Mouse (Mus musculus): ENCODE data around the gene Yeats2.

GRCm38 (mm10) chr16:20238646-20239045 is 97.8 kb downstream of the Yeats2 start:
- TF ChIP-seq POLR2A (IDR thresholded peaks at IDR 0.05; ENCODE audit: insufficient read depth, low read depth, low read length) (no peak), CTCF (IDR thresholded peaks at IDR 0.05) (no peak), EP300 (IDR thresholded peaks at IDR 0.05; ENCODE audit: insufficient read depth, low read depth, low read length) (no peak)

All from heart, adult 2 months (tissue).